Mouse (Mus musculus) lung, embryonic 16.5 days (tissue): ENCODE measurements at regions not wholly inside any gene's neighbourhood (a gene's known extent, or its start where the extent isn't known, plus 50 kb on each side); places are given as distances from the start of the nearest gene placed in this dataset.

Experiments
- ATAC-seq: fragments of 200-750 bp; cut with Nextera tagmentation; 2 replicates; pipeline ENCODE4 v1.8.0; 2017; ENCODE audit warnings: low read depth, mild to moderate bottlenecking, moderate library complexity
- H3K27ac ChIP-seq: fragments of 300-500 bp; sonication (generic); 2 replicates; pipeline ENCODE4 v1.5.1; 2014; ENCODE audit warnings: mild to moderate bottlenecking, control low read depth, low read length
- H3K27me3 ChIP-seq: fragments of 300-500 bp; sonication (generic); 2 replicates; pipeline ENCODE4 v1.6.1; 2014; ENCODE audit warnings: low read depth, low read length, mixed read lengths; ENCODE audit not compliant: control insufficient read depth, insufficient read depth
- H3K36me3 ChIP-seq: fragments of 300-500 bp; sonication (generic); 2 replicates; pipeline ENCODE4 v1.6.1; 2014; ENCODE audit warnings: low read length; ENCODE audit not compliant: control insufficient read depth, insufficient read depth
- H3K4me1 ChIP-seq: fragments of 300-500 bp; sonication (generic); replicated peaks from 2 replicates; pipeline ENCODE4 v1.6.1; 2014; ENCODE audit warnings: low read length, mixed read lengths; ENCODE audit not compliant: control insufficient read depth, insufficient read depth
- H3K4me2 ChIP-seq: fragments of 300-500 bp; sonication (generic); 2 replicates; pipeline ENCODE4 v1.6.1; 2014; ENCODE audit warnings: low read depth, low read length, control low read depth
- H3K4me3 ChIP-seq: fragments of 300-500 bp; sonication (generic); 2 replicates; pipeline ENCODE4 v1.5.1; 2014; ENCODE audit warnings: mild to moderate bottlenecking, low read length, control low read depth
- H3K9ac ChIP-seq: fragments of 300-500 bp; sonication (generic); 2 replicates; pipeline ENCODE4 v1.6.1; 2014; ENCODE audit warnings: low read length, control low read depth
- H3K9me3 ChIP-seq: fragments of 300-500 bp; sonication (generic); 2 replicates; pipeline ENCODE4 v1.6.1; 2016; ENCODE audit warnings: low read length; ENCODE audit not compliant: control insufficient read depth
- WGBS: fragments of 180-500 bp; shearing (Covaris S2); extraction: QIAGEN DNeasy Blood & Tissue Kit; methylation state at CpG from one replicate; pipeline ENCODE4 v1.1.7; 2014; 5-methylcytosine and 5-hydroxymethylcytosine counted together

DNA sequence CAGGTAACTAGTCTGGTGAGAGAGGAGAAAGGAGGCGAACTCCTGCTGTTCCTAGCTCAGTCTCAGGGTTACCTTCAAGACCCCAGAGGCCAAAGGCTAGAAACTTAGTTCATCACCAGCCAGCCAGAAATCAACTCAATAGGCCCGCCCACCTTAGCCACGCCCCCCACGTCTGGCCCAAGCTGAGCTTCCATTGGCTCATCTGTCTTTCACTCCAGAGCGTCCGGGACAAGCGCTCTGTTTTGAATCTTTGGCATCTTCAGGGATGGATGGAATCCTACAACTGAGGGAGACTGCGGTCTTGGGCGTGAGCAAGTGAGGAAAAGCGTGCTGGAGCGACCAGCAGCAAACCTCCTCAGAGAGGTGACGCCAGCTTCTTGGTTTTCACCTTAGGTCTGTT is 418.8 kb upstream of the Pmfbp1 start:
- no peaks in the 10 kb centered on the region; the same call in 1 of the 2 replicates for H3K9me3 ChIP-seq
- peak; percentile 62 for ATAC-seq
- no peaks in the 10 kb centered on the region for H3K27me3 ChIP-seq
- no peak overlapping the region for H3K27ac ChIP-seq
- H3K4me2 ChIP-seq = peak overlapping the region; percentile 59
- H3K4me3 ChIP-seq = peak overlapping the region; percentile 48
- no peaks in the 10 kb centered on the region for H3K36me3 ChIP-seq
- H3K4me1 ChIP-seq = peaks cover 2% of the 10 kb centered on the region; the same call in 1 of the 2 replicates
- 16% methylated on average over 12 of the region's 12 CpGs for WGBS
- no peak overlapping the region for H3K9ac ChIP-seq

DNA sequence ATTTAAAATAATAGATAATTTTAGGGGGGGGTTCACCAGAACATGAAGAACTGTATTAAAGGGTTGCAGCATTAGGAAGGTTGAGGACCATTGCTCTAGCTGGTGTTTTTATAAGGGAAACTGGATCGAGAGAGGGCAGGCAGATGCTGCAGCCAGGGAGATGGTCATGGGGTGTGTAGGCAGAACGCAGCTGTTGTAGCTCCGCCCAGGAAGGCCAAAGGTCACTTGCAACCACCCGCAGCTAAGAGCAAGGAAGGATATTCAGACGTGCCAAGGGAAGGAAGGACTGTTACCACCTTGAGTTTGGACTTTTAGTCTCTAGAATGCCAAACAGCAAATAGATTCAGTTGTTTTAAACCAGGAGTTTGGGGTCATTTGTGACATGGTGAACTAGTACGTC is 414.6 kb upstream of the Pmfbp1 start:
- ATAC-seq = no peak
- Histone ChIP-seq H3K27ac (no peak overlapping the region), H3K4me2 (no peak overlapping the region), H3K36me3 (no peaks in the 10 kb centered on the region), H3K9ac (no peak overlapping the region), H3K4me3 (no peak overlapping the region), H3K4me1 (peaks cover 4% of the 10 kb centered on the region; the same call in 1 of the 2 replicates), H3K9me3 (peaks cover 5% of the 10 kb centered on the region; the same call in 1 of the 2 replicates), H3K27me3 (no peaks in the 10 kb centered on the region)
- WGBS = 57% methylated on average over 6 of the region's 6 CpGs

DNA sequence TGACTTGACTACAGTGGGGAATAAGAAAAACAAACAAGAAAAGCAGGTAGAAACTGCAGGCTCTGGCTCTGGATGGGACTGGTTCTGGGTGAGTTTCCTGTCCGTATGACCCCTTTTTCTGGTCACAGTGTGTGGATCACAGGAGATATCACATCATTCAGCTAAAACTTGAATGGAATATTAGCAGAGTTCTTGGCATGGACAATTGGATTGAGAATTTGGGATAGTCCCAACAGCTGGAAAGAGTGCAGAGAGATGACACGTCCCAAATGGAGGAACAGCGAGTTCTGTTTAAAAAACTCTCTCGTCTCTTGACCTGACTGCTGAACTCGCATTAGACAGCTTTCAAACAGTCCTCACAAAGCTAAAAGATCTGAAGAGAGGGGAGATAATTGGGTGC is 412.5 kb upstream of the Pmfbp1 start:
- no peak overlapping the region for H3K9ac ChIP-seq
- H3K4me1 ChIP-seq = 0 out of 2 replicates have a peak, but pooled peaks cover 2% of the 10 kb centered on the region
- no peaks in the 10 kb centered on the region for H3K36me3 ChIP-seq
- WGBS = 37% methylated on average over 5 of the region's 5 CpGs
- peak overlapping the region; percentile 72 for H3K27ac ChIP-seq
- peak; percentile 94 for ATAC-seq
- no peak overlapping the region for H3K4me3 ChIP-seq
- H3K27me3 ChIP-seq = no peaks in the 10 kb centered on the region
- peak overlapping the region; percentile 14; the same call in 1 of the 2 replicates for H3K4me2 ChIP-seq
- peaks cover 5% of the 10 kb centered on the region; the same call in 1 of the 2 replicates for H3K9me3 ChIP-seq

DNA sequence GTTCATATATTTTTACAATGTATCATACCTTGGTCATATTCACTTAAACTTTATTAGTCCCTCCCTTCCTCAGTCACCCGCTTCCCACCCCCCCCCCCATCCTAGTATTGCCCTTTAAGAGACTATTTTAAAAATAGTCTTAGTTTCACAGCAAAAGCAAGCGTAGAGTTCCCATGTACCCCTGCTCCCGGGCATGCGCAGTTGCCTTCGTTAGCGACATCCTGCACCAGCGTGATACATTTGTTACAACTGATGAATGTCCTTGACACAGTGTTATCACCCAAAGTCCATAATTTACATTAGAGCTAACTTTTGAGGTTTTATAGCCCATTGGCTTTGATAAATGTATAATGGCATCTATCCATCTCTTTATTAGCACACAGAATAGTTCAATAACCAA is 408.7 kb upstream of the Pmfbp1 start:
- no peaks in the 10 kb centered on the region for H3K36me3 ChIP-seq
- 85% methylated on average over 7 of the region's 7 CpGs for WGBS
- H3K9me3 ChIP-seq = peaks cover 5% of the 10 kb centered on the region; the same call in 1 of the 2 replicates
- no peak overlapping the region for H3K9ac ChIP-seq
- no peak overlapping the region for H3K27ac ChIP-seq
- H3K27me3 ChIP-seq = no peaks in the 10 kb centered on the region
- 0 out of 2 replicates have a peak, but pooled peaks cover 2% of the 10 kb centered on the region for H3K4me1 ChIP-seq
- H3K4me2 ChIP-seq = no peak overlapping the region
- no peak overlapping the region for H3K4me3 ChIP-seq
- ATAC-seq = no peak

DNA sequence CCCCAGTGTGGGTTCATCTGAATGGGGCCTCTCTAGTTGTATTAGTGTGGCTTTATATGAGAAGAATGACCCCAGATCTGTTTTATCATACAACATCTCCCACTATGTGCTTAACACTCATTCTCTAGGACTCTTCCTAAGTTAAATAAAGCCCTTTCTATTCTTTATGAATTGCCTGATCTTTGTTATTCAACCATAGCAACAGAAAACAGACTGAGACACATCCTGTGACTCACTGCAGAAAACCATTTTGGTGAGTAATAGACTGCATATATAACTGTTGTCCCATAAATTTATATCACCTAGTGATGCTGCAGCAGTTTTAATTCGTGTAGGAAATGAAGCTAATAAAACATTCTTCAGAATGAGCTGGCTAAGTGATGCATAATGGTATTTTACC is 406.0 kb upstream of the Pmfbp1 start:
- Histone ChIP-seq H3K4me2 (no peak overlapping the region), H3K27me3 (no peaks in the 10 kb centered on the region), H3K4me3 (no peak overlapping the region), H3K9me3 (no peaks in the 10 kb centered on the region), H3K36me3 (no peaks in the 10 kb centered on the region), H3K9ac (no peak overlapping the region), H3K27ac (no peak overlapping the region), H3K4me1 (no peaks in the 10 kb centered on the region)
- WGBS = 25% methylated on average over 1 of the region's 1 CpGs
- no peak for ATAC-seq

DNA sequence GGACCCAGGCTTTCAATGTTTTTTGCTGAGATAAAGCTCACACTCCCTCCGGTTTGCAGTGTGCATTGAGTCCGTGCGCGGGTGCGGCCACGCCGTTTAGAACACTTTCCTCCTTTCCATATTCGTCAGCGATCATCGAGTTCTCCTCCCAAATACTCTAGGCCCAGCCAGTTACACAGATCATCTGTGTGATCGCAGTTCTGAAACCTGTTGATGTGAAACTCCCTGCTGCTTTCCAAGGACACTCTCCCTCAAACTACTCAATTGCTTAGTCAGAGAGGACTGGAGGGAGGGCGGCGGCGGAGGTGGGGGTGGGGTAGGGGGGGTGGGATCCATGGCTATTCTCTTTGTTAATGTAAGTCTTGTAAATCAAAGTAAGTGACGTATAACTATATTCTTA is 394.2 kb upstream of the Pmfbp1 start:
- ATAC-seq = no peak
- no peak overlapping the region for H3K4me3 ChIP-seq
- 86% methylated on average over 15 of the region's 15 CpGs for WGBS
- H3K4me2 ChIP-seq = no peak overlapping the region
- H3K36me3 ChIP-seq = no peaks in the 10 kb centered on the region
- no peak overlapping the region for H3K9ac ChIP-seq
- H3K9me3 ChIP-seq = no peaks in the 10 kb centered on the region
- H3K27ac ChIP-seq = no peak overlapping the region
- H3K4me1 ChIP-seq = 0 out of 2 replicates have a peak, but pooled peaks cover 2% of the 10 kb centered on the region
- H3K27me3 ChIP-seq = no peaks in the 10 kb centered on the region

DNA sequence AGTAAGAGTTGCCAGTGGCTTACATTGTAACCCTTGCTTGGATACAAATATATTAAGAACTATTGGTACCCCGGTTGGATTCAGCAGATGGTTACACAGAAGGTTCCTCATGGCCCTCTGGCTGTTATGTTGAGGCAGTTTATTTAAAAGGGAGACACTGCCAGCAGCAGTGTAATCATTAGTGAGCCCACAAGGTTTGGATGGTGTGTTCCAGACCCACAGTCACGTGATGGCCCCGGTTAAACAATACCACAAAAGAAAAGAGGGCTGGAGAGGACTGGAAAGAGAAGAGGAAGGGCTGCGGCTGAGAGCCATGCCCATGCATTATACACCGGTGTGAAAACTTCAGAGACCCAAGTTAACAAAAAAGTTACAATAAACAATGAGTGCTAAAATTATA is 392.4 kb upstream of the Pmfbp1 start:
- no peak overlapping the region for H3K9ac ChIP-seq
- no peak overlapping the region for H3K27ac ChIP-seq
- H3K9me3 ChIP-seq = no peaks in the 10 kb centered on the region
- H3K4me1 ChIP-seq = peaks cover 9% of the 10 kb centered on the region
- H3K27me3 ChIP-seq = no peaks in the 10 kb centered on the region
- WGBS = 87% methylated on average over 5 of the region's 5 CpGs
- H3K4me3 ChIP-seq = no peak overlapping the region
- no peaks in the 10 kb centered on the region for H3K36me3 ChIP-seq
- ATAC-seq = no peak
- H3K4me2 ChIP-seq = no peak overlapping the region

DNA sequence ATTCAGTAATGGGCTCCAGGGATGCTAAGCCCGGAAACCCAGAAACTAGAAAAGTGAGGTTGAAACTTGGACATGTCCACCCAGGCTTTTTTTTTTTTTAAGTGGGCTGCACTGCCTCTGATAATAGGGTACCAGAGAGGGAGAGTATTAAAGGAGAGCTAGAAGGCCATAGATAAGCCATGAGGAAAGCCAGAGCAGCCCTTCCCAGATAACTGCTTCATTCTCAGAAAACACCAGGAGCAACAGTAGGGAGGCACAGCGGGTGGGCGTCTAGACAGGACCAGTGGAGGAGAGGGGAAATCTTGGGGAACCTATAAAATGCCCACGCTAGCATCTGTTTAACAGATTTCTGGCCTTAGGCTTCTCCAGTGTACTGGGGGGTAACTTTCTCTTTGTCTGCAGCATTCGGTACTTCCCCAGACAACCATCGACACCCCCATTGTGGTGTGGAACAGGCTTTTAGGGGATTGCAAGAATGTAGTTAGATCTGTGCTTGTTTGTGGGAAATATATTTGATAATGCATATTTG is 389.0 kb upstream of the Pmfbp1 start:
- H3K4me1 ChIP-seq = peaks cover 13% of the 10 kb centered on the region
- H3K9ac ChIP-seq = no peak overlapping the region
- no peaks in the 10 kb centered on the region for H3K36me3 ChIP-seq
- peak overlapping the region; percentile 27 for H3K4me2 ChIP-seq
- H3K4me3 ChIP-seq = no peak overlapping the region; the same call in 1 of the 2 replicates
- no peaks in the 10 kb centered on the region for H3K9me3 ChIP-seq
- no peak for ATAC-seq
- H3K27ac ChIP-seq = peak overlapping the region; percentile 54
- WGBS = 60% methylated on average over 6 of the region's 6 CpGs
- H3K27me3 ChIP-seq = no peaks in the 10 kb centered on the region

DNA sequence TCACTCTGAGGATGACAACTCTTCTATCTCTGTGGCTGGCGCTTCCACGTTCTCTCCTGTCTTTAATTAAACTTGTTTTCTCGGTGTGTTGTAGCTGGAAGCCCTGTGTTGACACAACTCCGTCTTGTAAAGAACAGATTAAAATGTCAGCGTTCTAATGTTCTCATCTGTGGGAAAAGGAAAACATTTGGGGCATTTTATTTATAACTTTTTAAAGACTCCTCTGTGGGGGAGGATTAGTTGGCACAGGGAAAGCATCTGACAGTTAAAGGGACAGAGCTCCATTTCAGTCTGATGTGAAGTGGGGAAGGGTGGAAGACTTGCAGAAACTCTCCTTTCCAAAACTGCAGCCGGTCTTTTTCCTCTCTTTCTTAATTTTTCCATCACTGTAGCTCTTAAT is 388.1 kb upstream of the Pmfbp1 start:
- peaks cover 13% of the 10 kb centered on the region for H3K4me1 ChIP-seq
- ATAC-seq = peak; percentile 65; the same call in 1 of the 2 replicates
- WGBS = 23% methylated on average over 6 of the region's 6 CpGs
- peak overlapping the region; percentile 54 for H3K27ac ChIP-seq
- peak overlapping the region; percentile 5 for H3K4me3 ChIP-seq
- peak overlapping the region; percentile 27 for H3K4me2 ChIP-seq
- no peak overlapping the region for H3K9ac ChIP-seq
- H3K9me3 ChIP-seq = no peaks in the 10 kb centered on the region
- no peaks in the 10 kb centered on the region for H3K27me3 ChIP-seq
- no peaks in the 10 kb centered on the region for H3K36me3 ChIP-seq
